Mouse (Mus musculus) ES-E14 (cell line): ENCODE data around the gene Cpe. TPM values are rescaled to one million over a fixed set of nuclear protein-coding genes. Genes with fewer than 3 reads are reported as not detected.

Experiments
- DNase-seq: peaks from one replicate; pipeline ENCODE4 v3.0.0-alpha.2; 2013; ENCODE audit warnings: low read depth, low spot score
- H3K27ac ChIP-seq: 2 replicates; pipeline ENCODE4 v1.5.1; 2012; ENCODE audit warnings: low read depth, mild to moderate bottlenecking, low read length, moderate library complexity, mixed read lengths; ENCODE audit not compliant: poor library complexity, insufficient read depth, severe bottlenecking
- H3K36me3 ChIP-seq: 2 replicates; pipeline ENCODE4 v1.6.1; 2012; ENCODE audit warnings: mild to moderate bottlenecking, low read length, moderate library complexity, mixed read lengths; ENCODE audit not compliant: control insufficient read depth, poor library complexity, insufficient read depth, severe bottlenecking
- H3K4me1 ChIP-seq, 2 experiments: fragments of 150-350 bp in 1 of 2; sonication (generic) in 1 of 2; 2 replicates each; pipeline ENCODE4 v1.6.1; 2012; ENCODE audit warnings: low read length in 2 of 2, mild to moderate bottlenecking in 1 of 2, mixed read lengths in 1 of 2; ENCODE audit not compliant: control insufficient read depth in 2 of 2, insufficient read depth in 2 of 2, poor library complexity in 1 of 2
- H3K4me3 ChIP-seq, 2 experiments: fragments of 150-350 bp in 1 of 2; sonication (generic) in 1 of 2; 2 replicates each; pipeline ENCODE4 v1.5.1; 2012; ENCODE audit warnings: low read length in 2 of 2, low read depth in 1 of 2, mild to moderate bottlenecking in 1 of 2, mixed read lengths in 1 of 2; ENCODE audit not compliant: insufficient read depth in 1 of 2, poor library complexity in 1 of 2, severe bottlenecking in 1 of 2
- H3K9ac ChIP-seq: 2 replicates; pipeline ENCODE4 v1.6.1; 2012; ENCODE audit warnings: low read depth, mild to moderate bottlenecking, low read length, mixed read lengths; ENCODE audit not compliant: poor library complexity, insufficient read depth, severe bottlenecking
- H3K9me3 ChIP-seq: fragments of 150-350 bp; sonication (generic); 2 replicates; pipeline ENCODE4 v1.6.1; 2012; ENCODE audit warnings: low read depth, mild to moderate bottlenecking, low read length; ENCODE audit not compliant: control insufficient read depth, insufficient read depth
- CHD2 ChIP-seq: IDR thresholded peaks from 2 replicates; pipeline ENCODE4 v1.6.1; 2014; ENCODE audit warnings: mild to moderate bottlenecking, low read depth, low read length, inconsistent platforms
- HCFC1 ChIP-seq: IDR thresholded peaks from 2 replicates; pipeline ENCODE4 v1.6.1; 2012; ENCODE audit warnings: low read length, inconsistent platforms, borderline replicate concordance; ENCODE audit not compliant: insufficient read depth
- MAFK ChIP-seq: IDR thresholded peaks from 2 replicates; pipeline ENCODE4 v1.6.1; 2014; ENCODE audit warnings: mild to moderate bottlenecking, low read depth, low read length, inconsistent platforms; ENCODE audit not compliant: insufficient read depth
- ZC3H11A ChIP-seq: IDR thresholded peaks from 2 replicates; pipeline ENCODE4 v1.6.1; 2012; ENCODE audit warnings: low read depth, mild to moderate bottlenecking, inconsistent platforms, low read length, borderline replicate concordance
- ZNF384 ChIP-seq: IDR thresholded peaks from 2 replicates; pipeline ENCODE4 v1.6.1; 2012; ENCODE audit warnings: low read depth, low read length, inconsistent platforms
- in situ Hi-C, 2 experiments: fragments of 600-800 bp; cut with MboI; formaldehyde crosslinking; loops; one replicate each; pipeline ENCODE4 v1.15.1; 2025; ENCODE audit warnings: low sequenced_read_pairs in 2 of 2, inconsistent platforms in 1 of 2; ENCODE audit not compliant: unreplicated experiment in 2 of 2
- total RNA-seq: library from RNA; depleted of rRNA; stranded (reverse); fragments of 300-350 nt; gene quantifications from 2 replicates; pipeline ENCODE4 v1.2.3, GENCODE M21; 2012

Gene Cpe
- total RNA-seq, 1 experiment = 19.4 TPM

DNA sequence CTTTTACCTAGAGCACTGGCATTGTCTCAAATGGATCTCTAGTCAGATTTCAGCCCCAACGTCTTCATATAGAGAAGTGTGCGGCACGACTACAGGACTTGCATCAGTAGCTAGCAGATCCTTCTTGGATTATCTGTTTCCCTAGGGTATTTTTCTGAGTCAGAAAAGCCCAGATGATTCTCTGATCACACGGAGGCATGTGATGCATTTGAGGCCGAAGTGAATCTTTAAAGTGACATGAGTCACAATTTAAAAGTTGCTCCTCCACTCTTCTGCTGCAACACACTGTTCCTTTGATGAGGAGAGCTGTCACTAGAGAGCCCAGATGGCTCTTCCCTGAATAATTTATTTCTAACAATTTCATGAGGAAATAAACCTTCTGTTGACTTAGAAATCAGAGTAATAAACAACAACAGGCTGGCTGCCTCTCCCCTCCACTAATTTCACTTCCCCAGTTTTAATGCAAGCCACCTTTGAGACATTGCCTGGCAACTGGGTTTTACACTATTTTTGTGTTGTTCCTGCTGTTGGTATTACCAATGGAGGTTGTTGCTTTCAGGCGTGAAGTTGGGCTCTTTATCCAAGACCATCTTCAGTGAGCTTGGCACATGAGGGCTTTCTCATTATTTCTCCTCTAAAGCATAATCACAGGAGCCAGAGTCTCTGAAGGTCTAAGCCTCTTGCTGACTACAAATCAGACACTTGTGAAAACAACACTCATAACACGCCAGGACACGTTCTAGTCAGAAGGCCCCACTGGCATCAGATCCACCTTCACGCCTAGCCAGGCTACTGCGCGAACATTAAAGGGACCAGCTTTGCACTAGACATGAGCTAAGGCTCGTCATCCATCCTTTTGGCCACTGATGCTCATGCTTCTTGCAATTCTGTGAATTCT is 48.5 kb downstream of the Cpe start:
- no peak for DNase-seq
- H3K9me3 ChIP-seq = no peaks in the 10 kb centered on the region
- in situ Hi-C loops = no loop called here
- no peak overlapping the region for H3K9ac ChIP-seq
- TF ChIP-seq ZC3H11A (no peak), MAFK (no peak), CHD2 (no peak), HCFC1 (no peak), ZNF384 (no peak)
- H3K36me3 ChIP-seq = no peaks in the 10 kb centered on the region
- no peak overlapping the region for H3K4me3 ChIP-seq
- H3K4me1 ChIP-seq = no peaks in the 10 kb centered on the region
- H3K27ac ChIP-seq = no peak overlapping the region

DNA sequence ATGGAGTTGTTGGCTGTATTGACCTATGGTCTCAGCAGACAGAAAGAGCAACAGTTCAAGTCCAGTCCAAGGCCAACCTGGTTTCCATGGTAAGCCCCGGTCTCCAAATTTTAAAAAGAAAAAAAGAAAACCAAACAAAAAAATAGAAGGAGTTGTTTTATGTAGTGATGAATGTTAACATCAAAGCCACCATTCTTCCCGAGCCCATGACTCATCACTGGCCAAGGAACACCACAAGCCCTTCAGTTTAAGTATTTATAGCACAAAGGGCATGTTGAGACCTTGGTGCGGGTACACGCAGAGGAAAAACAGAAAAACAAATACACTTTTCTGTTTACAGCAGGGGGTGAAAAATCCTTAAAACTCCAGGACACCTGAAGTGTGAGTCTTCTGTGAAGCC is 49.5 kb downstream of the Cpe start:
- no peak overlapping the region for H3K9ac ChIP-seq
- no peaks in the 10 kb centered on the region for H3K4me1 ChIP-seq
- no peaks in the 10 kb centered on the region for H3K9me3 ChIP-seq
- no peak overlapping the region for H3K27ac ChIP-seq
- no peak for TF ChIP-seq MAFK
- no peak for TF ChIP-seq CHD2
- no peak for TF ChIP-seq HCFC1
- no peak for TF ChIP-seq ZNF384
- TF ChIP-seq ZC3H11A = no peak
- DNase-seq = no peak
- no peaks in the 10 kb centered on the region for H3K36me3 ChIP-seq
- no peak overlapping the region for H3K4me3 ChIP-seq
- in situ Hi-C loops = no loop called here

DNA sequence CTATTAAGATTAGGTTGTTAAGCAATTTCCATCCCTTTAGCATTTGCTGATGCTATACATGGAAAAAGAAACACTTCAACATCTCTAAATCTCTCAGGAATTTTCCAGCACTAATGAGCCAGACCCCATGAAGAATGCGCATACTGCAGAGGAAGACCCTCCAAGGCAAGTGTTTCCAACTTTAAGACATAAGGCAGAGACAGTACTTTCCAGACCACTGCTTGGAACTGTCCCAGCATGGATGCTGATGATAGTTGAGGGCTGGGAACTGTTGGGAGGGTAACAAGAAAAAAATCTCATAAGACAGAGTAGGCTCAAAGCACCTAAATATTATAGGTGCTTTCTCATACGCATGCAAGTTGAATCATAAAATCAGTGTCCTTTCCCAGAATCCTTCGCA is 50.1 kb downstream of the Cpe start:
- H3K4me1 ChIP-seq = no peaks in the 10 kb centered on the region
- H3K36me3 ChIP-seq = no peaks in the 10 kb centered on the region
- in situ Hi-C loops = no loop called here
- DNase-seq = no peak
- H3K9me3 ChIP-seq = no peaks in the 10 kb centered on the region
- no peak for TF ChIP-seq MAFK
- no peak for TF ChIP-seq ZNF384
- TF ChIP-seq ZC3H11A = no peak
- no peak for TF ChIP-seq HCFC1
- no peak for TF ChIP-seq CHD2
- H3K9ac ChIP-seq = no peak overlapping the region
- H3K4me3 ChIP-seq = no peak overlapping the region
- no peak overlapping the region for H3K27ac ChIP-seq

- no peak for TF ChIP-seq CHD2
- no peak for TF ChIP-seq ZNF384
- TF ChIP-seq ZC3H11A = no peak
- no peak for TF ChIP-seq MAFK
- TF ChIP-seq HCFC1 = no peak
- H3K36me3 ChIP-seq = no peaks in the 10 kb centered on the region
- H3K9me3 ChIP-seq = no peaks in the 10 kb centered on the region
- H3K4me3 ChIP-seq = no peak overlapping the region
- H3K27ac ChIP-seq = no peak overlapping the region
- H3K9ac ChIP-seq = no peak overlapping the region
- DNase-seq = no peak
- 0 out of 4 replicates have a peak, but pooled peaks cover 2% of the 10 kb centered on the region in 2 experiments for H3K4me1 ChIP-seq
- in situ Hi-C loops = no loop called here
Observed at GRCm38 (mm10) chr8:64640599-64640998, 52.3 kb downstream of the Cpe start.

DNA sequence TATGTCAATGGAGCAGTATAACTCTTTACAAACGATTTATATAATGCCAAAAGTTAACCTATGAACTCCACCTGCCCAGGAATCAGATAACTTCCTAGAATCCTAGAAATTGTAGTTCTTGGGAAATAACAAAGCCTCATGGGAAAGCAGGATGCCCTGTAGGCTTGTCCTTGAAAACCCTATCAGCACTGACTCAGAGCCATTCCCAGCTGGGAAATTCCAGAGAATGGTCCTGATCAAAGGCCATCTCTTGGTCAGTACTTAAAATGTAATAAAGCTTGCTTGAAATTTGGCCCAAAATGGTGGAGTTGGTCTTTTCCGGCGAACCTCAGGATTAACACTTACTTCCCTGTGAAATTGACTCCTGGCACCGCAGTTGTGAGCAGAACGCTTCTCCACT is 53.2 kb downstream of the Cpe start:
- no peak for DNase-seq
- H3K9ac ChIP-seq = no peak overlapping the region
- H3K9me3 ChIP-seq = no peaks in the 10 kb centered on the region
- H3K4me3 ChIP-seq = no peak overlapping the region
- H3K36me3 ChIP-seq = no peaks in the 10 kb centered on the region
- peaks cover 2% of the 10 kb centered on the region in 2 experiments; a peak in 1 of 4 replicates for H3K4me1 ChIP-seq
- H3K27ac ChIP-seq = no peak overlapping the region
- in situ Hi-C loops = no loop called here
- TF ChIP-seq HCFC1 (no peak), ZNF384 (no peak), CHD2 (no peak), ZC3H11A (no peak), MAFK (no peak)
